Mouse (Mus musculus) induced T-regulatory cell, adult 2 months (primary cell): ENCODE results near the gene Gper1.
A peak's percentile ranks its signal among the peaks of the same experiment; 100 is the strongest.

Source experiments
- DNase-seq: peaks from one replicate; pipeline ENCODE4 v3.0.0-alpha.2; 2012; ENCODE audit warnings: low read depth

The Gper1 gene

DNA sequence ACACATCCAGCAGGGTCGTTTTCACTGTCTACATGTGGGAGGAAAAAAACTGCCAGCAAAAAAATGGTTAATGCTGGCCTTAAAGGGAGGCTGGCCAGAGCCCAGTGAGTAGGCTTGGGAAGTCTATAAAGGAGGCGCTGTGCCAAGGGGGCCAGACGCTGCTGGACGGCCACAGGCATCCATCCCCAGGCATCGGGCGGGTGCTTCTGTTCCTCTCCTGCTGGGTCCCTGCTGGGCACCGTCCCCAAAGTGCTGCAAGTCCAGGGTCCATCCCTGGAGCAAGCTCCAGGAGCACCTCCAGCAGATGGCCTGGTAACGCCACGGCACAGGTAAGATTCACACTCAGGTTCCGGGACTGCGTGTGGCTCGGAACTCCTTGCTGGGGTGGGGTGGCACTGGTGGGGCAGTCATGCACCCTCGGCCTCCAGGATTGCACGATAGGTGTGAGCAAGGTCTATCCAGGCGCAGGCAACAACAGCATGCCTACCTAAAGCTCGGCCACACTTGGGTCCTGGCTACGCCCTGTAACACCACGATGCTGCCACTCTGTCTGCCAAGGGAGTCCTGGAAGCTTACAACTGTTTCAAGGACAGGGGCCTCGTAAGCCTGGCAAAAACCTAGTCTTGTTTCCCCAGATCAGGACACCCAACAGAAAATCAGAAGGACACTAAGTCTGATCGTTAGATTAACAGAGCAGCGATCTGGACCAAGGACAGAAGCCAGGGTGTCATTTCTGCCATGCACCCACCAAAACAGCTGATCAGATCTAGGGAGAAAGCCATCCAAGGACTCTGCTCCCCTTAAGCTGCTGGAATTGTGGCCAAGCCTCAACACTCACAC, at the start of gene Gper1:
TSS of gene Gper1 (plus strand) at position 126 of the 840 bp plus-strand sequence.
- no peak for DNase-seq

DNA sequence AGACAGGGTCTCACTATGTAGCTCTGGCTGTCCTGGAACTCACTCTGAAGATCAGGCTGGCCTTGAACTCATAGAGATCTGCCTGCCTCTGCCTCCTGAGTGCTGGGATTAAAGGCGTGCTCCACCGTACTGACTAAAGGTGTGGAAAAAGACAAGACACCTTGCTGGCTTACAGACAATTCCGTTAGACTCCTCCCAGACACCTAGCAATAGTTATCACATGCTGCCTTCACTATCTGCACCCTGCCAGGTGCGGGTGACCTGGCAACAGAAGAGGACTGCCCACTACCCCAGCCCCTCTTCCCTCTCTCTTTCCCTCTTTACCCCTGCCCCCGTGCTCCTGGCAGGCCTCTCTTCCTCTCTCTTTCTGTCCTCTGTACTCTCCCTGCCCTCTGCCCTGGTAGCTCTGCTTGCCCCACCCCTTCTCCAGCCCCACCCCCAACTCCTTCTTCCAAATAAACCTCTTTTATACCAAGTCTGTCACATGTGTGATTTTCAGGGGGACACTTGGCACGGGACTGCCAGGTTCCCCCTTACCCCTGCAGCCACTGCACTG, 49.0 kb upstream of the Gper1 start:
- no peak for DNase-seq

DNA sequence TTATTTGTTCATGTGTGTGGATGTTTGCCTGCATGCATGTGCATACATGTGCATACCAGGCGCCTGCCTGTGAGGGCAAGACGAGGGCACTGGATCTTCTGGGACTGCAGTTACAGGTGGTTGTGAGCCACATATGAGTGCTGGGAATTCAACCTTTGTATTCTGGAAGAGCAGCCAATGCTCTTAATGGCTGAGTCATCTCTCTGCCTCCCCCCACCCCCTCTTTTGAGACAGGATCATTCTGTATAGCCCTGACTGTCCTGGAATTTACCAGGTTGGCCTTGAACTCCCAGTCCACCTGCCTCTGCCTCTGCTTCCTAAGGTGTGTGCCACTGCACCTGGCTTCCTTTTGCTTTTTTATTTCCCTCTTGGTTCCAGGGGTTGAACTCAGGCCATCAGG, 48.1 kb upstream of the Gper1 start:
- DNase-seq: no peak

DNA sequence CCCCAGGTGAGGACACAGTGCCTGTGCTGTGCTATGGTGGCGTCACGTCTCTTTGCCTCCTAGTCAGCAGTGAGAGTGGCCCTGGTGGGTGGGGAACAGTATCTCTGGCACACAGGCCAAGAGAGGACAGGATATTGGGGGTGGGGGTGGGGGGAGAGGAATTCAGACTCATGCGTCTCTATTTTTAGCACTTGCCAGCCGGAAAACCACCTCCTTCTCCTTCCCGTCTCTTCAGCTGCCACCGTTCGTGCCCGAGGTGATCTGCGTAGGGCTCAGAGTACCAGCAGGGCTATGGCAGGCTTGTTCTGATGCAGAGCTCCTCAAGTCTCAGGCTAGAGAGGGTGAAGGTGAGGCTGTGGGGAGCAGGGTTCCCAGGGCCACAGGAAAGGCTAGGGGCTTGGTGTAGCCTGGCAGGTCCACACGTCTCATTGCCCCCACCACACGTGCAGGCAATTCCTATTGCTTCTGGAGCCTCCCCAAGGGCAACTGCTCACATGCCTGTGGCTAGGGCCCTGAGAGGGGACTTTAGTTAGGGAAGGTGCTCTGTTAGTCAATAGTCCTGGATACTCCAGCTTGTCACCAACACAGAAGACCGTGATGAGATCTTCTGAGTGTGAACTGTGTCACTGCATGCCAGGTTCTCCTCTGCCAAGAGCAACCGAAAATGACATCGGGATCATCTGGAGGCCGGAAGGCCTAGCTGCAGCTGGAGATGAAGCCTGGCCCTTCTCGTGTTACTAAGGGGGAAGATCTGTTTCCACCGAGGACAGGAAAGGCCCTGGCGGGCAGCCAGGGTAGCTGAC, 45.3 kb upstream of the Gper1 start, which contains the start of gene Gpr146:
TSS of gene Gpr146 (plus strand) at position 230 of the 803 bp plus-strand sequence.
- DNase-seq: peak; percentile 77

DNA sequence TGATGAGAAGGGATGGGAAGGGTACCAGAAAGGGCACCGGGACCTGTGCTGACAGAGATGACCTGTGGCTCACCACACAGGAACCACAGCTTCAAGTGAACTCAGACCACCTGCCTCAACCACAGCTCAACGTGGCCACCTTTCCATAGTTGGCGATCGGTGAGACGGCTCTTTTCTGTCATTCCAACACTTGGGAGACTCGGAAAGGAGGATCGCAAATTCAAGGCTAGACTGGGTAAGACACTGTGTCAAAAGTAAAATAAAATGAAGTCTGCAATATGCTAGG, 44.7 kb upstream of the Gper1 start:
- peak; percentile 54 for DNase-seq

DNA sequence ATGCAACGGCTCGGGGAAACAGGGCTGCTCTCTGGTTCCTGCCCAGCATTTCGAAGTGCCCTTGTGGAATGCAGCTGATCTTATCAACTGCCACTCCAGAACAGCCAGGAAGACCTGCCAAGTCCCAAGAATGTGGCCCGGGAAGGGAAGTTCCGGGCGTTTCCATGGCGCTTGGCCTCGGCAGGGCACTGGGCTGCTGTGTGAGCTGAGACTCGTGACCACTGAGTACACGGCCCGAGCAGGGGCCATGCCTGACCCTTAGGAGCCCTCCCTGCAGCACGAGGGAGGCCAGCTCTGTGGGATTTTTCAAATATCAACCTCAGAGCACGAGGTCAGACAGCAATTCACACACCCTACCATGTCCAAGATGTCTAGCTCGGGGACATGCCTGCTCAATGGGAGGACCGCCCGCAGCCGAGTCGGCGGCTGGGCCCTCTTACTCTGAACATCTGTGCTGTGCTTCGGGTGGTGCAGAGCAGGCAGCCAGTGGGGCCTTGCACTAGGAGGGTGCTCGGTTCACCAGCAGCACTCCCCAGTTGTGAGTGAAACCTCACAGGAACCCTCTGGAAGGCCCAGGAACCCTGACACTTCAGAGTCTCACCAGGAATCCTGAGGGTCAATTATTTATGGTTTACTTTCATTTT, 43.8 kb upstream of the Gper1 start:
- peak; percentile 27 for DNase-seq

DNA sequence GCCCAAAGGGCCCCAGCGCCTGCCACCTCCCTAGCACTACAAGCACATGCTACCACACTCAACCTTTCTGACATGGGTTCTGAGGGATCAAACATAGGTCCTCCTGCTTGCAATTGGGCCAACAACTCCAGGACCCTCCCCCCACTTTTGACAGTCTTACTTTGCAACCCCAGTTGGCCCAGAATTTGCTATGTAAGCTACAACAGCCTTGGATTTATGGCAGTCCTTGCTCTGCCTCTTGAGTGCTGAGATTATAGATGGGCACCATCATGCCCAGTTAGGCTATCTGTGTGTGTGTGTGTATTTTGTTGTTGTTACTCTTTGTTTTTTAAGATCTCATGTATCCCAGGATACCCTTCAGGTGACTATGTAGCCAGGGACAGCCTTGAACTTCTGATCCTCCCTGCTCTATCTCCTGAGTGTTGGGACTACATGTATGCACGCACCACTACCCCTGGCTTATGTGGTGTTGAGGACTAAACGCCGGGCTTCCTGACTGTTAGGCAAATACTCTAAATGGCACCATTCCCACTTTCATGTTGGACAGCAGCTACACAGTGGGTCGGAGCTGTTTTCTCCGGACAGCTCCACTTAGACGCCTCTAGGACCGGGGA, 43.1 kb upstream of the Gper1 start:
- DNase-seq: peak; percentile 63

DNA sequence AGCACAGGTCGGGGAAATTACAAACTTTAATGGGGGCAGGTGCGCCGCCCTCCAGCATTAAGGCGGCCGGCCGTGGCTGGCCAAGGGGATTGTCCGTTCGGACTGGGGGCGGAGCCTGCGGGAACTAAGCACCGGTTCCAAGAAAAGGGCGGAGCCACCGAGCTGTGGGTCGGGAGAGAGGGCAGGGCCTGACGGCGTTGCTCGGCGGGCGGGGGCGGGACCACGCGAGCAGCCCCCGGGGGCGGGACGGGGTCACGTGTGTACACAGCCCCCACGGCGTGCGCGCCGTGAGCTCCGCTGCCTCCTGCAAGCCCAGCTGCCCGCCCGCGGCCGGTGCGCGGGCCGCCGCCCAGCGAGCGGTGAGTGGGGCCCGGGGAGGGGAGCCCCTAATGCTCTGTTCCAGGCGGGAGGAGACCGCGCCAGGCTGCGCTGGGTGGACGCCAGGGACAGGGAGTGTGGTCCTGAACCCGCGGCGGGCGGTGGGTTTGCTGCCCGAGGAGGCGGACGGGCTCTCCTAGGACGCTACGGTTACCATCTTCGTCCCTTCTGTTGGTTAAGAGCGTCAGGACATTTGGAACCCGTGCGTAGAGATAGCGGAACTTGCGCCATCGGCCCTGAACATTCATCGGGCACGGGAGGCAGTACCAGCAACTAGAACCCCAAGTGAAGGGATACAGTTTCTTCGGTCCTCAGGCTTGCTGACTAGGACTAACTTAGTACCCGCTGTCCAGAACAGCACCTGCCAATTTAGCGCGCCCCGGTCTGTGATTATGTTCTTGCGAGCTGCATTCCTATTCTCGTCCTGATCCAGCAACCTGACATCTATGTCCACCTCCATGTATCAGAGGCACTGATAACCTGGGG, 42.3 kb upstream of the Gper1 start:
- peak; percentile 92 for DNase-seq

DNA sequence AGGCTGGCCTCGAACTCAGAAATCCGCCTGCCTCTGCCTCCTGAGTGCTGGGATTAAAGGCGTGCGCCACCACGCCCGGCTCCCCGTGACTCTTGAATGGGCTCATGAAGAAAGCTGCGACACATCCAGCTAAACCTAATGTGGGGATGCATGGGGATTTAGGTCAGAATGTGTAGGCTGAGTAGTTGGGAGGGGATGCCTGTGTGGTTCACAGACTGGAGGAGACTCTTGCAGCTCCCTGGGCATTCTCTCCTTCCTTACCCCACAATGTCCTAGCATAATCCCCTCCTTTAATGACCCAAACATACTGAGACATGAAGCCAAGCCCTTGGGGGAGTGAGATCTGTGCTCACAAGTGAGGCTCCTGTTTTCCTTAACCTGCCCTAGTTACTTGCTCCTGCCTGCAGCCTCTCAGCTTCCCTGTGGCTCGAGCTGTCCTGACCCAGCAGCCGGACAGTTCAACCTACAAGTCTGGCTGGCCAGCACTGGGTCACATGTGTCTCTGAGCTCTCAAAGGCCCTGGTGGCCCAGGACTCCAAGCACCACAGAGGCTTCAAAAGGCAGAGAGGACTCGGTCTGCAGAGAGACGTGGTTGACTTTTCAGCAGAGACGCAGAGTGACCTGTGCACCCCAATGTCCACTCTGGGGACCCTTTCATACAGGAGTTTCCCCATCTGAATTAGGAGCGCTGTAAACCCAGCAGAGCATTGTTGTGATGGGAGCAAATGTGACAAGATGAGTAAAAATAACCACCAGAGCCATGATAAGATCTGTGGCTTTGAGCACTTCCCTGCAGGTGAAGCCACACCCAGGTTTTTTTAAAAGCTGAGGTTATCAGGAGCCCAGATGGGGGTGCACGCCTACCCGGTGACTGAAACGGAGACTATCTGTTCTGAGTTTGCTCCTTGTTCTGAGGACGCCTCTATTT, 41.1 kb upstream of the Gper1 start:
- peak; percentile 96 for DNase-seq

DNA sequence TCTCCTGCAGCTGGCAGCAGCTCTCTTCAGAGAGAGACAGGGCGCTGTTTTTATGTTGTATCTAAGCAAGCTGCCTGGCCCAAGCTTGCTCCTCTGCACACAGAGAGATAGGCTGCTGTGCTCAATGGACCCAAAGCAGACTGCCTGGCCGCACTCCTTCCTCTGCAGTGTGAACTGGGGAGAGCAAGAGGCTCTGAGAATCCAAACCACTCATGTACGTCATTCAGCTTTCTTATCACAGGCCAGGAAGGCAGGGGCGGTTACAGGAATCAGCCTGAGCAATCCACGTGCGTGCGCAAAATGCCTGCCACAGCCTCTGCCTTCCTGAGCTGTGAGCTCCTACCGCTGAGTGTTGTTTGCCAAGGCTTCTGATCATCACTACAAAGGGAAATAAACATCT, 40.2 kb upstream of the Gper1 start:
- DNase-seq: peak; percentile 96

DNA sequence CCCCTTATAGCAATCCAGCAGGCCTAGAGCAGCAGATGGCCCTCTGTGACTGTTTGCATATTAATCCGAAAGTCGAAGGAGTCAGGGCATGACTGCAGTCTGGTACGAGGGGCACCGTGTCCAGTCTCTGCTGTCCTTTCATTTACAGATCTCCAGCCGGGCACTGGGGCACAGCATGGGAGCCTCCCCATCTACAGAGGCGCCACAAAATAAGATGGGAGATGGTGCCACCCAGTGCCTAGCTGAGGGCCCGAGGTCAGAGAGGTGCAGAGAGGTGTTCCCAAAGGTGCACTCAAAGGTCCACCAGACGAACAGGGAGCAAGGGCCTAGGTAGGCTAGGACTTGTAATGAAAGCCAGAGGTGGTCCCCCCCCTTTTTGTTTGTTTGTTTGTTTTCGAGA, 39.7 kb upstream of the Gper1 start:
- DNase-seq: no peak

DNA sequence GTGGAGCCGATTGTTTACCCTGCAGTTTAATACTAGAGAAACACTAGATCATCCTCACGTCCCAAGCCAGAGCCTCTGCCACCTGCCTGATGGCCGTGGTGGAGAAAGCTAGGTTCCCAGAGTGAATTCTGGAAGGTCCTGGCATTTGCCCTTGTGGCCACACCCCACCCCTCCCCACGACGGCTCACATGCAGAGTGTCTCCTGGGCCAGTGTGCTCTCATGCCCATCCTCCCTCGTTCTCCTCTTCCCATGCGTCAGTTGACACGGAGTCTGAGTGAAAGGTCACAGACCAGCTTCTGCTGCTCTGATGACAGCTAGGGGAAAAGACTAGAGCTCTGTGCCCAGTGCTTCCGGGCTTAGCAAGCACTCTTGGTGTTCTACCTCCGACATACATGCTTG, 38.4 kb upstream of the Gper1 start:
- DNase-seq: peak; percentile 86

DNA sequence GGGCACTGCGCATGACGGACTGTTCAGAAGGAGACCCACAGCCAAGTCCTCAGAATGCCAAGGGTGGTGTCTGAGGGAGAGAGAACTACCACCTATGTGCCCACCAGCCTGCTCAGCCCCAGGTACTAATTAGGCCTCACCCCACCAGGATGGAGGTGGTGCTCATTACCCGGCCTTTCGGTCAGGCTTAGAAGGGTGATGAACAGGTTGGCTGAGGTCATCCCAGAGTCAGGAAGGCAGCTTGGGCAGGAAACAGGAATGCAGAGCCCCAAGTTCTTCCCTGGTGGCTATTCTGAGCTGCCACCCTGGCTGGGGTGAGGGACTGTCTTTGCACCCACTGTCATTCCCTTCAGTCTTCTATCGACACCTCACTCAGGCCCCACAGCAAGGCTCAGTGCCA, 36.9 kb upstream of the Gper1 start:
- no peak for DNase-seq

DNA sequence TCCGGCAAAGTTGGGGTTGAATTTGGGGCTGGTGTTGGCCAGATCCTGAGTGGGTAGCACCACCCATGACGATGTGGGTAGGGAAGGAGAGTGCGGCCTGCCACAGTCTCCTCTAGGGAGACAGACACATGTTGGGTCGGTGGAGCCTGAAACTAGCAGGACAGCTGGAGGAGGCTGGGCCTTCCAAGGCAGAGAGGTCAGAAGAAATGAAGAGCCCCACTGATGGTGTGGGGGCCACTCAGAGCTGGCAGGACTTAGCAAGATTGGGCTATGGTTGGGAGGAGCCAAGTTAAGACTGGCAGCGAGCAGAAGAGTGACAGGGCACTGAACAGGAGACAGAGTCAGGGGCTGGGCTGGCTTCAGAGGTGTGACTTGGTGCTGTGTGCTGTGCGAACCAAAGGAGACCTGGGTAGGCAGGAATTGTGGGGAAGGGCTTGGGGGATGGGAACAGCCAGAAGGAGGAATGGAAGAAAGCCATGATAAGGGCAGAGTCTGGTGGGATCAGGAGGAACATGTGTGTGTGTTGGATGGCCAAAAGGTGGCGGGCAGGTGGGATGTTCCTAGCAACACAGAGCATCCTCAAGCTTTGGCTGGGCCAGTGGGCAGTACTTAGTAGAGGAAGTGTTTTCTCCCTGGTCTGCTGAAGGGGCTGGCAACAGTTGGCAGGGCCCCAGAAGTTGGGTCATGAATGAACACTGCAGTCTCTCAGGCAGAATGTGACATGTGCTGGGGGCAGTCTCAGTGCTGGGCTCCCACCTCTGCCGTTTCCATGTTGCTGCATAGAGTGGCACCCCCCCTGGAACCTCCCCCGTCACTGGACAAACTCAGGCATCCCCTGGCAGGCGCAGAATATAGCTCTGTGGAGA, 35.4 kb upstream of the Gper1 start:
- no peak for DNase-seq

DNA sequence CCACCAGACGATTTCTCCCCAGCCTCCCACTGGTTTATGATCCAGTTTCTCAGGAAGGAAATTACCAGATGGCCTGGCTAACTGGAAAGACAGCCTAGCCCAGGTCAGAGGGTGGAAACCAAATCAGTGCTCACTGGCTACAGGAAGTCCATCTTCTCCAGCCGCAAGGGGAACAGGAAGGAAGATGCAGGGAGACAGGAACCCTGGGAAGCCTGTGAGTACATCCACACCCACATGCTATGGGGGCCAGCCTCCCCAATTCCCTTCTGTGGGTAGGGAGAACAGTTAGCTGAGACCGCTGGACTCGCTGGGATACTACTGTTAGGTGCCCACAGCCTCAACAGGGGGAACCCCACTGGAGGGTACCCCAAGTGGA, 34.8 kb upstream of the Gper1 start:
- DNase-seq: no peak

DNA sequence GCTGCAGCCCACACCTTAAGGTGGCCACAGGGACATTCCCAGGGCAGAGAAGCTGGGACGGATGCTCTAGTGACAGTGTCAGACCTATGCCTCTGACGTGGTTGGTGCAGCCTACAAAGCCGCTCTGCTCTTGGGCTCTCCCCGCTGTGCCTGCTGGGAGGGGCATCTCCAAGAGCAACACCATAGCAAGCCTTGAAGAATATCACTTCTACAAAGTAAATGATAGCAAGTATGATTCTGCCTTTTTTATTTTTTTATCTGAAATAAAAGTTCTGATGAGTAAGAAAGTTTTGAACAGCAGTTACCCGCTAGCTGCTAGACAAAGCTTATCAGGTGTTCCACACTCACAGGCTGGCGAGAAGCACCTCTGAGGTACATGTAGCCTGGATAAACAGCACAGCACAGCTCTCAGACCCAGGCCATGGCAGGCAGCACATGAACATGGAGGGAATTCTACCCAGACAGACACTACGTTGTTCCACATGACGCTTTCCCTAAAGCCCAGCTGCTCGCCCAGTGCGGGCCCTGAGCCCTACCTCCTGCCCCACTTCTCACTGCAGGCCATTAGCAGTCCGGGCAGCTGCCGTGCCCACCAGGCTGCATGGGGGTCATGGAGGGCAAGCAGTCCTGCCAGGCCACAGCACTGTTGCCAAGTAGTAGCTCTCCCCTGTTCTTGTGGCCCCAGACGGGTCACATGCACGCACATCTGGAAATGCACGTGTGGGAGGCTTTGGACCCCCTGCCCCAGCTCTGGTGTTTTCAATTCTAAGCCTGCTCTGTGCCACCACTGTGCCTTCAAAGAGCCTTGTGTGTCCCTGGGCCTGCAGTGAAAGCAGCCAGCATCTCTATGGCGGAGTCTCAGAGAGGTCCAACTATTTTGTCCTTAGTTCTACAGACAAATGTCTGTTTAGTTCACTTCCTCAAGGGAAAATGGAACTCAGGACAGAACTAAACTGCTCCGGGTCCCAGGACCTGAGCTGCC, 34.0 kb upstream of the Gper1 start:
- DNase-seq: peak; percentile 64

DNA sequence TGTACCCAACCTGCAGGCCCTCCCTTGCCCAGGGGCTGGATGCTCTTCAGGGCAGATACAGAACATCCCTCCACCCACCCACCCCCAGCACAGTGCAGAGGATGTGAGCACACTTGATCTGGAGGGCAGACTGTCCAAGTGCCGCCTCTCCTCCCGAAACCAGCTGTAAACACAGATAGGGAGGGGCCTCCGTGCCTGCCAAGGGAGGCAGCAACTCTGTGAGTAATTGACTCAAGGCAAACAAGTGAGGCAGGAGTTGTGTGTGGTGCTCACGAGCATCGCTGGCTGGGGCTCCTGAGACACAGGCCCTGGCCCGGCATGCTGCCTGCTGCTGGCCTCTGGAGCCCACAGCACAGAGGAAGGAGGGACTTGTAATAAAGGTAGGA, 33.3 kb upstream of the Gper1 start:
- DNase-seq: peak; percentile 36
